Mouse (Mus musculus) heart, embryonic 15.5 days (tissue): ENCODE results near the gene Cmtm2a. TPM values are rescaled to one million over a fixed set of nuclear protein-coding genes. Genes with fewer than 3 reads are reported as not detected.
"Not testable (repeated sequence)": the region's sequence is repeated elsewhere in the genome, so short reads cannot be mapped to it uniquely, and the experiment has no call there.

Source experiments
- ATAC-seq: fragments of 200-750 bp; cut with Nextera tagmentation; replicated peaks from 2 replicates; pipeline ENCODE4 v1.8.0; 2017; ENCODE audit warnings: low read depth, moderate TSS enrichment; ENCODE audit not compliant: insufficient number of reproducible peaks, insufficient read depth, low FRiP score
- H3K27ac ChIP-seq: fragments of 300-500 bp; sonication (generic); 2 replicates; pipeline ENCODE4 v1.5.1; 2015; ENCODE audit warnings: mild to moderate bottlenecking, inconsistent platforms
- H3K27me3 ChIP-seq: fragments of 300-500 bp; sonication (generic); 2 replicates; pipeline ENCODE4 v1.6.1; 2015; ENCODE audit warnings: inconsistent platforms
- H3K36me3 ChIP-seq: fragments of 300-500 bp; sonication (generic); 2 replicates; pipeline ENCODE4 v1.6.1; 2015; ENCODE audit warnings: mild to moderate bottlenecking, inconsistent platforms
- H3K4me1 ChIP-seq: fragments of 300-500 bp; sonication (generic); replicated peaks from 2 replicates; pipeline ENCODE4 v1.6.1; 2015; ENCODE audit warnings: inconsistent platforms
- H3K4me2 ChIP-seq: fragments of 300-500 bp; sonication (generic); 2 replicates; pipeline ENCODE4 v1.6.1; 2015; ENCODE audit warnings: inconsistent platforms, mild to moderate bottlenecking, moderate library complexity
- H3K4me3 ChIP-seq: fragments of 300-500 bp; sonication (generic); 2 replicates; pipeline ENCODE4 v1.5.1; 2015; ENCODE audit warnings: mild to moderate bottlenecking, inconsistent platforms
- H3K9ac ChIP-seq: fragments of 300-500 bp; sonication (generic); 2 replicates; pipeline ENCODE4 v1.6.1; 2015; ENCODE audit warnings: mild to moderate bottlenecking, inconsistent platforms
- H3K9me3 ChIP-seq: fragments of 300-500 bp; sonication (generic); replicated peaks from 2 replicates; pipeline ENCODE4 v1.6.1; 2016; ENCODE audit warnings: inconsistent platforms
- WGBS: fragments of 180-500 bp; shearing (Covaris S2); methylation state at CpG from one replicate; pipeline ENCODE4 v1.1.7; 2015; ENCODE audit warnings: mixed read lengths; 5-methylcytosine and 5-hydroxymethylcytosine counted together
- polyA plus RNA-seq: library from polyadenylated mRNA; unstranded; fragments of >200 nt; fragmentation: Nextera tagmentation; extraction: Ambion mirVana; gene quantifications from 2 replicates; pipeline ENCODE4 v1.2.1, GENCODE M21; 2015

The Cmtm2a gene
- polyA plus RNA-seq, 1 experiment from 2014 or later, result not detected

- Histone ChIP-seq H3K27ac (no peak overlapping the region), H3K9me3 (no peaks in the 10 kb centered on the region), H3K4me2 (no peak overlapping the region), H3K27me3 (no peaks in the 10 kb centered on the region; the same call in 1 of the 2 replicates), H3K9ac (no peak overlapping the region), H3K4me3 (no peak overlapping the region), H3K4me1 (no peaks in the 10 kb centered on the region), H3K36me3 (no peaks in the 10 kb centered on the region)
- no peak for ATAC-seq
- 47% methylated on average over 5 of the region's 5 CpGs for WGBS
Observed at GRCm38 (mm10) chr8:104332665-104333631, 40.0 kb upstream of the Cmtm2a start.

GRCm38 (mm10) chr8:104321930-104322329, 28.9 kb upstream of the Cmtm2a start, which contains the start of gene Cmtm2b:
TSS of gene Cmtm2b (plus strand) at chr8:104322230.
- H3K9ac ChIP-seq, H3K27me3 ChIP-seq, H3K4me3 ChIP-seq, ATAC-seq, H3K36me3 ChIP-seq, H3K4me1 ChIP-seq, H3K9me3 ChIP-seq, H3K27ac ChIP-seq, H3K4me2 ChIP-seq: not testable (repeated sequence)
- WGBS, result 78% methylated on average over 12 of the region's 12 CpGs

- WGBS, result 79% methylated on average over 11 of the region's 11 CpGs
- H3K27me3 ChIP-seq, H3K9ac ChIP-seq, H3K27ac ChIP-seq, H3K4me3 ChIP-seq, H3K4me1 ChIP-seq, H3K9me3 ChIP-seq, H3K4me2 ChIP-seq, ATAC-seq, H3K36me3 ChIP-seq: not testable (repeated sequence)
Observed at GRCm38 (mm10) chr8:104321267-104321666, 28.3 kb upstream of the Cmtm2a start, which contains the start of gene Gm11020. TSS of gene Gm11020 (plus strand) at chr8:104321567.

- Histone ChIP-seq H3K4me1 (no peaks in the 10 kb centered on the region), H3K27ac (no peak overlapping the region), H3K27me3 (no peaks in the 10 kb centered on the region), H3K36me3 (no peaks in the 10 kb centered on the region), H3K4me3 (no peak overlapping the region), H3K9me3 (no peaks in the 10 kb centered on the region), H3K4me2 (no peak overlapping the region), H3K9ac (no peak overlapping the region)
- 52% methylated on average over 4 of the region's 4 CpGs for WGBS
- no peak for ATAC-seq
Observed at GRCm38 (mm10) chr8:104313311-104313710, 20.3 kb upstream of the Cmtm2a start.

GRCm38 (mm10) chr8:104312023-104312422, 19.0 kb upstream of the Cmtm2a start:
- not testable (repeated sequence) for H3K4me1 ChIP-seq

GRCm38 (mm10) chr8:104309441-104310155, 16.6 kb upstream of the Cmtm2a start, which contains the start of the genes Gm45711 and Cmtm1:
TSS of gene Gm45711 (minus strand) at chr8:104310081.
TSS of gene Cmtm1 (minus strand) at chr8:104310145.
- not testable (repeated sequence) for H3K4me1 ChIP-seq, H3K9ac ChIP-seq, H3K9me3 ChIP-seq, H3K36me3 ChIP-seq, H3K27me3 ChIP-seq, H3K27ac ChIP-seq, H3K4me3 ChIP-seq, H3K4me2 ChIP-seq, ATAC-seq
- WGBS, result 83% methylated on average over 36 of the region's 36 CpGs

More at GRCm38 (mm10) chr8:104312023-104312422, 19.0 kb upstream of the Cmtm2a start:
- H3K27me3 ChIP-seq, ATAC-seq, H3K4me3 ChIP-seq, H3K9me3 ChIP-seq, H3K4me2 ChIP-seq, H3K27ac ChIP-seq, H3K36me3 ChIP-seq, H3K9ac ChIP-seq: not testable (repeated sequence)
- WGBS, result 75% methylated on average over 3 of the region's 3 CpGs

GRCm38 (mm10) chr8:104308341-104308740, 15.4 kb upstream of the Cmtm2a start:
- H3K9me3 ChIP-seq, ATAC-seq, H3K4me3 ChIP-seq, H3K36me3 ChIP-seq, H3K27ac ChIP-seq, H3K4me2 ChIP-seq, H3K27me3 ChIP-seq, H3K4me1 ChIP-seq, H3K9ac ChIP-seq: not testable (repeated sequence)
- WGBS, result 44% methylated on average over 6 of the region's 6 CpGs

- Histone ChIP-seq H3K4me2 (no peak overlapping the region), H3K36me3 (no peaks in the 10 kb centered on the region), H3K9ac (no peak overlapping the region), H3K4me3 (no peak overlapping the region), H3K27me3 (no peaks in the 10 kb centered on the region), H3K27ac (no peak overlapping the region), H3K9me3 (no peaks in the 10 kb centered on the region), H3K4me1 (no peaks in the 10 kb centered on the region)
- no peak for ATAC-seq
- WGBS, result 80% methylated on average over 11 of the region's 11 CpGs
Observed at GRCm38 (mm10) chr8:104304962-104305361, 12.0 kb upstream of the Cmtm2a start.

GRCm38 (mm10) chr8:104302536-104302935, 9.6 kb upstream of the Cmtm2a start:
- H3K4me1 ChIP-seq, H3K4me3 ChIP-seq, H3K9me3 ChIP-seq, H3K27me3 ChIP-seq, H3K4me2 ChIP-seq, ATAC-seq, H3K36me3 ChIP-seq, H3K9ac ChIP-seq, H3K27ac ChIP-seq: not testable (repeated sequence)
- 79% methylated on average over 4 of the region's 4 CpGs for WGBS

GRCm38 (mm10) chr8:104301577-104301976, 8.6 kb upstream of the Cmtm2a start:
- not testable (repeated sequence) for ATAC-seq
- 22% methylated on average over 3 of the region's 3 CpGs for WGBS

DNA sequence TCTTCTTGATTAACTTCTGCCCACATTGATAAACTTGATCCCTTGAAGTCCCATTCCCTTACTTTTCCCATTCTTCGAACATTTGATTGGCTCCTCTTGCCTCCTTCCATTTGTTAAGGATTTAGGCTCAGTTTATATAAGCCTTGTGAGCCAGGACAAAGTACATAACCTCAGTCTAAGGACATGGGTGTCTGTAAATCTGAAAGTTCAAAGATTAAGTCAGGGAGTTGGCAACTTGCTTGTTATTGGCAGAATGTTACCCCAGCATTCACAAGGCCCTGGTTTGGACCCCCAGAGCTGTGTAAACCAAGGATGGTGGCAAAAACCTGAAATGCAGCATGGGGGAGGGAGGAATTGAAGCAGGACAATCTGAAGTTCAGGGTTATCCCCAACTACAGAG, 1.4 kb upstream of the Cmtm2a start:
- H3K4me3 ChIP-seq, result no peak overlapping the region
- H3K9me3 ChIP-seq, result no peaks in the 10 kb centered on the region
- WGBS, result 78% methylated on average over 1 of the region's 1 CpGs
- no peaks in the 10 kb centered on the region for H3K36me3 ChIP-seq
- H3K4me1 ChIP-seq, result no peaks in the 10 kb centered on the region
- no peak overlapping the region for H3K9ac ChIP-seq
- no peak overlapping the region for H3K27ac ChIP-seq
- no peak overlapping the region for H3K4me2 ChIP-seq
- H3K27me3 ChIP-seq, result no peaks in the 10 kb centered on the region
- no peak for ATAC-seq

More at GRCm38 (mm10) chr8:104301577-104301976, 8.6 kb upstream of the Cmtm2a start:
- not testable (repeated sequence) for H3K27ac ChIP-seq, H3K4me1 ChIP-seq, H3K4me3 ChIP-seq, H3K9me3 ChIP-seq, H3K9ac ChIP-seq, H3K27me3 ChIP-seq, H3K4me2 ChIP-seq, H3K36me3 ChIP-seq
